ENCODE assay signal across 29 mouse cellular contexts in the genomic region with DNA sequence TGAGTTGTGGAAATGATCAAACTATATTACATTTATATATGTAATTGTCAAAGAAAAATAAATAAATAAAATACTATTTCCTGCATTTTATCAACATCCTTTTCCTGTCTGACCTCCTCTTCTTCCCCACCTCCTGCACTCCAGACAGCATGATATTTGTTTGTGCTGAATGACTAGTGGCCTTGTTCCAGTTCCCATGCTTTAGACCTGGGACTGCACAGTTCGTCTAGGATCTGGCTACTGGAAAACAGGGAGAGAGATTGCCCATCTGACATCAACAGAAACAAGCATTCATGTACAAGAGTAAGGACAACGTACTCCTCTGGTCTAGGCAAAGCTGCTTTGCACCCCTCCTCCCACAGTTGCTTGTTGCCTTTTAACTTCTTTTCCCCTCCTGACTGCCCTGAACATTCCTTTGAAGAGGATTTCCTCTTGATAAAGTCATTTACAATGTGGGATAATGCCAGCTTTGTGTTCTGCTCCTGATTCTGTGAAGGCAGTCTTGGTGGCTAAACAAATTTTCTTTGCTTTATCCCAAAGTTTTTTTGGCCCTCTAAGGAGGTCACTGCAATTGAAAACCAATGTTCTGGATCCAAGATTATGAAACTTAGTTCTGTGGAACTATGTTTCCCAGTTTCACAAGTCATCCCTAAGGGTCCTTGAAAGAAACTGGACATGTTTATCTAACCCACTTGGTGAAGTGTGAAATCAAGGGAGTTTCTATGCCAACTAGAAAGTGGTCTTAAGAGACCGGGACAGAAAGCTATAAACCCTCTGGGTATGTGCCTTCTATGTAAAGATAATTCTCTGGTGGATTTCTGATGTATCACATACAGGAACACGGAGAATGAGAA. TPM values are rescaled to one million over a fixed set of nuclear protein-coding genes. Genes with fewer than 3 reads are reported as not detected.
DNase-seq lines count a peak whose midpoint lies in the region; ATAC-seq lines count a peak whose summit lies in the region.
"Had no signal": no experiment of that assay in that cellular context is flagged by ENCODE, and none has a peak within 500 bp of the region (broad histone marks: within the 10 kb centered on the region; RNA-seq: fewer than 3 reads in every experiment).

No protein-coding gene starts in this region.

- H3K27ac ChIP-seq in heart, embryonic 13.5 days (replicated peaks), result peak overlapping the region; percentile 5; the same call in 1 of the 2 replicates
- H3K27ac ChIP-seq in hindbrain, embryonic 16.5 days (ENCODE audit: low read depth, low read length), result no peak overlapping the region
- H3K27ac ChIP-seq: hindbrain, embryonic 14.5 days; left cerebral cortex, adult 2 months; limb, embryonic 13.5 days; liver, embryonic 12.5 days; midbrain, embryonic 10.5 days; midbrain, embryonic 15.5 days; neural tube, embryonic 15.5 days had no signal

- peak; percentile 0 for DNase-seq in gastrocnemius, adult 18-20 months (ENCODE audit: low spot score)
- DNase-seq in gastrocnemius, postnatal 36 days, result no peak
- DNase-seq in heart, postnatal 36 days, result no peak
- peak; percentile 1 for DNase-seq in lung, postnatal 14 days
- DNase-seq in layer of hippocampus, adult 9-11 months, result no peak
- DNase-seq: adrenal gland, adult 2 months; cerebellum, adult 2 months; cerebellum, postnatal 14 days; forebrain, postnatal 0 days; gastrocnemius, postnatal 14 days; kidney, adult 11 months; kidney, postnatal 14 days; retina, postnatal 1 day; right cerebral cortex, postnatal 25 days; spleen, adult 18-20 months; thymus, postnatal 14 days had no signal

- no peaks in the 10 kb centered on the region for H3K9me3 ChIP-seq in heart, embryonic 13.5 days
- no peaks in the 10 kb centered on the region for H3K9me3 ChIP-seq in hindbrain, embryonic 16.5 days (ENCODE audit: control insufficient read depth, low read length)
- H3K9me3 ChIP-seq: limb, embryonic 13.5 days; liver, embryonic 12.5 days; midbrain, embryonic 10.5 days; neural tube, embryonic 15.5 days had no signal

- no peaks in the 10 kb centered on the region for H3K36me3 ChIP-seq in heart, embryonic 13.5 days
- H3K36me3 ChIP-seq in hindbrain, embryonic 16.5 days (ENCODE audit: control insufficient read depth, insufficient read depth, low read length), result no peaks in the 10 kb centered on the region
- H3K36me3 ChIP-seq: limb, embryonic 13.5 days; liver, embryonic 12.5 days; midbrain, embryonic 10.5 days; midbrain, embryonic 15.5 days; neural tube, embryonic 15.5 days had no signal

- H3K9ac ChIP-seq in heart, embryonic 13.5 days, result no peak overlapping the region
- H3K9ac ChIP-seq in hindbrain, embryonic 16.5 days (ENCODE audit: low read depth, low read length), result no peak overlapping the region
- H3K9ac ChIP-seq: forebrain, postnatal 0 days; hindbrain, embryonic 14.5 days; limb, embryonic 13.5 days; liver, embryonic 12.5 days; midbrain, embryonic 15.5 days; neural tube, embryonic 15.5 days had no signal

- H3K27me3 ChIP-seq in heart, embryonic 13.5 days (replicated peaks), result no peaks in the 10 kb centered on the region
- no peaks in the 10 kb centered on the region for H3K27me3 ChIP-seq in hindbrain, embryonic 16.5 days (replicated peaks; ENCODE audit: control insufficient read depth, insufficient read depth, low read length)
- H3K27me3 ChIP-seq: CH12.LX; limb, embryonic 13.5 days; liver, embryonic 12.5 days; midbrain, embryonic 15.5 days; neural tube, embryonic 15.5 days had no signal

- no peak overlapping the region for H3K4me3 ChIP-seq in heart, embryonic 13.5 days
- no peak overlapping the region for H3K4me3 ChIP-seq in hindbrain, embryonic 16.5 days (ENCODE audit: low read length)
- H3K4me3 ChIP-seq: erythroblast, embryonic 14.5 days; left cerebral cortex, adult 2 months; limb, embryonic 13.5 days; liver, embryonic 12.5 days; midbrain, embryonic 10.5 days; midbrain, embryonic 15.5 days; neural tube, embryonic 15.5 days had no signal

- no peak overlapping the region for H3K4me2 ChIP-seq in heart, embryonic 13.5 days
- no peak overlapping the region for H3K4me2 ChIP-seq in hindbrain, embryonic 16.5 days (ENCODE audit: low read length)
- H3K4me2 ChIP-seq: hindbrain, embryonic 14.5 days; limb, embryonic 13.5 days; liver, embryonic 12.5 days; midbrain, embryonic 15.5 days; neural tube, embryonic 15.5 days had no signal

- 51% methylated on average over 4 of the region's 4 CpGs for WGBS in heart, embryonic 13.5 days
- 71% methylated on average over 4 of the region's 4 CpGs for WGBS in hindbrain, embryonic 16.5 days

- H3K4me1 ChIP-seq in heart, embryonic 13.5 days, result peaks cover 5% of the 10 kb centered on the region; the same call in 1 of the 2 replicates
- no peaks in the 10 kb centered on the region for H3K4me1 ChIP-seq in hindbrain, embryonic 16.5 days (ENCODE audit: control insufficient read depth, insufficient read depth, low read depth, low read length)
- H3K4me1 ChIP-seq: limb, embryonic 13.5 days; liver, embryonic 12.5 days; midbrain, embryonic 10.5 days; midbrain, embryonic 15.5 days; neural tube, embryonic 15.5 days had no signal

- ATAC-seq in heart, embryonic 13.5 days (ENCODE audit: extremely low read depth, insufficient number of reproducible peaks, low FRiP score, low TSS enrichment), result no peak
- ATAC-seq in hindbrain, embryonic 16.5 days, result no peak
- ATAC-seq: activated CD4-positive, CD25-positive, alpha-beta regulatory T cell, adult 4 months; forebrain, postnatal 0 days; inflammation-experienced regulatory T-cells, adult 6 months; liver, embryonic 12.5 days; midbrain, embryonic 15.5 days had no signal

- intact Hi-C loops in gastrocnemius, postnatal 36 days (cut with DNase I), result no loop called here
- intact Hi-C loops in heart, postnatal 36 days (cut with DNase I), result no loop called here

RNA-seq across cellular contexts. Expression of gene Klhl13, which starts 44.6 kb away (rescaled TPM):
- 1 to 10 TPM; 4.6 to 6.0 TPM for total RNA-seq in gastrocnemius, adult 18-20 months (2021)
- 1 to 10 TPM; 6.3 to 6.5 TPM for total RNA-seq in gastrocnemius, postnatal 36 days (2021)
- polyA plus RNA-seq in heart, embryonic 13.5 days (2015; fragmentation: Nextera tagmentation; extraction: Ambion mirVana), result 75.6 and 76.6 TPM in 2 replicates
- total RNA-seq in heart, postnatal 36 days (2021), result 10 to 100 TPM; 14.3 to 16.4 TPM
- polyA plus RNA-seq in hindbrain, embryonic 16.5 days (2015; fragmentation: Nextera tagmentation; extraction: Ambion mirVana), result 142 and 147 TPM in 2 replicates
- polyA plus RNA-seq: activated CD4-positive, CD25-positive, alpha-beta regulatory T cell, adult 4 months; erythroblast, embryonic 14.5 days; inflammation-experienced regulatory T-cells, adult 6 months had no signal

Comparison
In these comparisons a context has a peak if more than half of its experiments do, and no peak if none do; other contexts are left out.
1. DNase-seq: peak in gastrocnemius, adult 18-20 months (single experiment) and lung, postnatal 14 days (single experiment); none in gastrocnemius, postnatal 36 days (0 of 2), heart, postnatal 36 days (0 of 2) and layer of hippocampus, adult 9-11 months (single experiment).